Mouse (Mus musculus) lung, postnatal 0 days (tissue): Measurements from ENCODE around the gene Oas1g. TPM values are rescaled to one million over a fixed set of nuclear protein-coding genes. Genes with fewer than 3 reads are reported as not detected.

Experiments used
- ATAC-seq: fragments of 200-750 bp; cut with Nextera tagmentation; 2 replicates; pipeline ENCODE4 v1.8.0; 2017; ENCODE audit warnings: moderate library complexity
- DNase-seq: peaks from one replicate; pipeline ENCODE4 v3.0.0-alpha.2; 2016; ENCODE audit warnings: low spot score
- H3K27ac ChIP-seq: fragments of 300-500 bp; sonication (generic); 2 replicates; pipeline ENCODE4 v1.5.1; 2014; ENCODE audit warnings: antibody characterized with exemption, mild to moderate bottlenecking, low read length, mixed read lengths
- H3K27me3 ChIP-seq: fragments of 300-500 bp; sonication (generic); replicated peaks from 2 replicates; pipeline ENCODE4 v1.6.1; 2014; ENCODE audit warnings: low read length, mixed read lengths; ENCODE audit not compliant: insufficient read depth
- H3K36me3 ChIP-seq: fragments of 300-500 bp; sonication (generic); 2 replicates; pipeline ENCODE4 v1.6.1; 2014; ENCODE audit warnings: low read length, mixed read lengths; ENCODE audit not compliant: insufficient read depth
- H3K4me1 ChIP-seq: fragments of 300-500 bp; sonication (generic); 2 replicates; pipeline ENCODE4 v1.6.1; 2014; ENCODE audit warnings: antibody characterized with exemption, low read depth, low read length, mixed read lengths; ENCODE audit not compliant: insufficient read depth
- H3K4me2 ChIP-seq: fragments of 300-500 bp; sonication (generic); replicated peaks from 2 replicates; pipeline ENCODE4 v1.6.1; 2014; ENCODE audit warnings: low read depth, mild to moderate bottlenecking, low read length, moderate library complexity, mixed read lengths
- H3K4me3 ChIP-seq: fragments of 300-500 bp; sonication (generic); 2 replicates; pipeline ENCODE4 v1.5.1; 2014; ENCODE audit warnings: low read depth, low read length
- H3K9ac ChIP-seq: fragments of 300-500 bp; sonication (generic); replicated peaks from 2 replicates; pipeline ENCODE4 v1.6.1; 2014; ENCODE audit warnings: low read depth, mild to moderate bottlenecking
- H3K9me3 ChIP-seq: fragments of 300-500 bp; sonication (generic); 2 replicates; pipeline ENCODE4 v1.6.1; 2016; ENCODE audit warnings: low read length, mixed read lengths
- CTCF ChIP-seq: IDR thresholded peaks from 2 replicates; pipeline ENCODE4 v1.5.1; 2016; ENCODE audit warnings: antibody characterized with exemption, mild to moderate bottlenecking
- EP300 ChIP-seq: IDR thresholded peaks from 2 replicates; pipeline ENCODE4 v1.6.1; 2016; ENCODE audit warnings: antibody characterized with exemption, mild to moderate bottlenecking, control low read depth
- WGBS: fragments of 180-500 bp; shearing (Covaris S2); extraction: QIAGEN DNeasy Blood & Tissue Kit; methylation state at CpG from one replicate; pipeline ENCODE4 v1.1.7; 2014; 5-methylcytosine and 5-hydroxymethylcytosine counted together
- polyA plus RNA-seq: library from polyadenylated mRNA; unstranded; fragments of >200 nt; fragmentation: Nextera tagmentation; extraction: Ambion mirVana; gene quantifications from 2 replicates; pipeline ENCODE4 v1.2.1, GENCODE M21; 2015

The Oas1g gene
- polyA plus RNA-seq, 1 experiment from 2014 or later, result 1.1 TPM

DNA sequence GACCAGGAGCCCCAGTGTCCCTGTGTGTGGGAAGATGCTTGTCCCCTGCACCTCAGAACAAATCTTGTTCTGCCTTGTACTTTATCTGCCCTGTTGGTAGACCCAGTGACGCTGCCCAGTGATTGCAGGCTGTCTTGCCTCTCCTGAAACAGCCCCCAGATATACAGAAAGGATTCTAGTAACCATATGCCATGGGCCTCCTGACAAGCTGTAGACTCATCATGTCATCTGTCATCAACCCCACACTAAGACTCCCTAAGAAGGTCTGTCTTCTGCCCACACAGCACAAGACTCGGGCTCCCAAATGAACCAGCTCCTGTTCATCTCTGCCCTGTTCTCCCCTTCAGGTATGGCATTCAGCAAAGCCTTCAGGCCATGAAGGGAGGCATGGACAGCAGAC is 28.2 kb downstream of the Oas1g start:
- TF ChIP-seq EP300 (no peak), CTCF (no peak)
- ATAC-seq, result no peak
- Histone ChIP-seq H3K27ac (no peak overlapping the region), H3K9me3 (no peaks in the 10 kb centered on the region), H3K4me1 (no peaks in the 10 kb centered on the region), H3K27me3 (no peaks in the 10 kb centered on the region), H3K36me3 (no peaks in the 10 kb centered on the region), H3K4me2 (no peak overlapping the region), H3K4me3 (no peak overlapping the region), H3K9ac (no peak overlapping the region)
- no peak for DNase-seq
- WGBS, result 64% methylated on average over 2 of the region's 2 CpGs

DNA sequence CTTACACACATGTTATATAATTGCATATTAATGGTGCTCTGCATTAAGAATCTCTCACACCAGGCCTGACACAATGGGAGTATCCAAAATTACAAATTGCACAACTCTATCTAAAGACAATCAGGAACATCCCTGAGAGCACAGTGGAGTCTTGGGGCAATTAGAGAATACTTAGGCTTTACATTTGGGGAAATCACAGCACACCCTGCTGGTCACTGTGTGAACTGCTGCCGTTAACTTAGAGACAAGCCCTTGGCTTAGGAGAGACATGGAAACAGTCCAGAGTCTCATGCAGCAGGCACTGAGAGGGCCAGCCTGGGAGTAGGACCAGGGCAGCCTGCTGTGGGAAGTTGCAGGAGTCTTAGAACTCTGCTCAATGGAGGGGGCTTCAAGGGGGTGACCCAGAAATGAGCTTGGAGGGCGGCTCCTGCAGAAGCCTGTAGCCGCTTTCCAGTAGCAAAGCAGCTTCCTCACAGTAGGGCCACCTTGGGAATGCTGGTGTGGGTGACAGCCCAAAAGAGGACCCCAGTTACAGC is 37.7 kb downstream of the Oas1g start:
- DNase-seq, result peak; percentile 37
- no peak overlapping the region for H3K27ac ChIP-seq
- ATAC-seq, result no peak

DNA sequence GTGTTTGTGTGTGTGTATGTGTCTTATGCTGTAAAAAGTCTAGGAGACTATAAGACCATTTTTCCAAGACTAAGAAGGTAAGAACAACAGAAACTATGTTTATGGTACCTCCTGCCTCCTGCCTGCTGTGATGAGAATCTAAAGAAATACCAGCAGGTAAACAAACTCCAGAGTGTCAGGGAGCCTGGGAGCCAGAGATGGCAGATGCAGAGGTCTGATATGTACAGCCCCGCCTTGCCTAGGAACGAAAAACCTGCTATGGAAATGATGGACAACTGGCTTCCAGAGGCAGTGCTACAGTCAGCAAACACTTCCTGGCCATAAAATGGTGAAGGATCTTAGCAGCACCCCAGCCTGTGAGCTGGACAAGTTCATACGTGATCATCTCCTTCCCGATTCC is 40.3 kb downstream of the Oas1g start, which contains the start of gene Oas1f:
TSS of gene Oas1f (plus strand) at position 301 of the 400 bp plus-strand sequence.
- 61% methylated on average over 4 of the region's 4 CpGs for WGBS
- Histone ChIP-seq H3K4me2 (no peak within 1 kb of the TSS), H3K9me3 (no peaks in the 10 kb centered on the region), H3K27me3 (no peaks in the 10 kb centered on the region), H3K4me1 (no peaks in the 10 kb centered on the region), H3K36me3 (no peaks in the 10 kb centered on the region), H3K27ac (no peak within 1 kb of the TSS), H3K9ac (no peak within 1 kb of the TSS), H3K4me3 (no peak within 1 kb of the TSS)
- ATAC-seq (no peak), DNase-seq (no peak)
- TF ChIP-seq CTCF (no peak), EP300 (no peak)

More for the DNA sequence above, 37.7 kb downstream of the Oas1g start:
- Histone ChIP-seq H3K9ac (no peak overlapping the region), H3K4me1 (no peaks in the 10 kb centered on the region), H3K4me2 (no peak overlapping the region), H3K4me3 (no peak overlapping the region), H3K36me3 (no peaks in the 10 kb centered on the region), H3K9me3 (no peaks in the 10 kb centered on the region), H3K27me3 (no peaks in the 10 kb centered on the region)
- TF ChIP-seq CTCF, result peak; percentile 74
- TF ChIP-seq EP300, result no peak
- 62% methylated on average over 3 of the region's 3 CpGs for WGBS

- H3K9ac ChIP-seq, result no peak overlapping the region
- no peaks in the 10 kb centered on the region for H3K27me3 ChIP-seq
- no peaks in the 10 kb centered on the region for H3K36me3 ChIP-seq
- ATAC-seq (no peak), DNase-seq (peak; percentile 21)
- no peak overlapping the region for H3K4me3 ChIP-seq
- H3K4me1 ChIP-seq, result no peaks in the 10 kb centered on the region
- TF ChIP-seq EP300 (no peak), CTCF (no peak)
- WGBS, result 63% methylated on average over 3 of the region's 3 CpGs
- no peaks in the 10 kb centered on the region for H3K9me3 ChIP-seq
- H3K27ac ChIP-seq, result no peak overlapping the region
- no peak overlapping the region for H3K4me2 ChIP-seq
Observed at GRCm38 (mm10) chr5:120844713-120845112, 42.7 kb downstream of the Oas1g start.

DNA sequence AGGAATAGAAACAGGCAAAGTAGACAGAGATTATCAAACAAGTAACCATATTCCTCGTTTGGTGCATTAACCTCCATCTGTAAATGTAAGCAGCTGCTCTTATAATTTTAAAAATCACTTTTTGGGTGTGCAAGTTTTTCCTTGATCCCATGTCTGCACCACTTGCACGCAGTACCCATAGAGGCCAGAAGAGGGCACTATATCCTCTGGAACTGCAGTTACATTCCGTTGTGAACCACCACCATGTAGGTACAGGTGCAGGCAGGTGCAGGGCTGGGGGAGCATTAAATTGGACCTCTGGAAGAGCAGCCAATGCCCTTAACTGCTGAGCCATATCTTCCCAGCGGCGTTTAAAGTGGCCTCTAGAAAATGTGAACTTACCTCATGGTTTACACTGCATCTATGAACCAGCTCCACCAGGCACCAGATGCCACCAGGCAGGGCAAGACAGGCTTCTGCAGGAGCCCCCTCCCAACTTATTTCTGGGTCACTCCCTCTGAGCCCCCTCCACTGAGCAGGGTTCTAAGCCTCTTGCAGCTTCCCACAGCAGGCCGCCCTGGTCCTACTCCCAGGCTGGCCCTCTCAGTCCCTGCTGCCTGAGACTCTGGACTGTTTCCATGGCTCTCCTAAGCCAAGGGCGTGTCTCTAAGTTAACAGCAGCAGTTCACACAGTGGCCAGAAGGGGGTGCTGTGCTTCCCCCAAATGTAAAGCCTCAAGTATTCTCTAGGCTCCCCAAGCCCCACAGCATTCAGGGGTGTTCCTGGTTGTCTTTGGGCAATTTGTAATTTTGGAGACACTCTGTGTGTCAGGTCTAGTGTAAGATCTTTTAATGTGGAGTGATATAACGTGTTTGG is 50.5 kb downstream of the Oas1g start:
- Histone ChIP-seq H3K4me1 (no peaks in the 10 kb centered on the region), H3K27ac (no peak overlapping the region), H3K36me3 (no peaks in the 10 kb centered on the region), H3K4me2 (no peak overlapping the region), H3K4me3 (no peak overlapping the region), H3K9ac (no peak overlapping the region), H3K27me3 (no peaks in the 10 kb centered on the region), H3K9me3 (no peaks in the 10 kb centered on the region)
- ATAC-seq (no peak), DNase-seq (peak; percentile 48)
- 11% methylated on average over 8 of the region's 8 CpGs for WGBS
- TF ChIP-seq EP300, result no peak
- peak; percentile 74 for TF ChIP-seq CTCF

- Histone ChIP-seq H3K4me2 (no peak overlapping the region), H3K4me1 (no peaks in the 10 kb centered on the region), H3K27me3 (no peaks in the 10 kb centered on the region), H3K27ac (no peak overlapping the region), H3K4me3 (no peak overlapping the region), H3K36me3 (no peaks in the 10 kb centered on the region), H3K9me3 (no peaks in the 10 kb centered on the region), H3K9ac (no peak overlapping the region)
- TF ChIP-seq EP300 (no peak), CTCF (no peak)
- DNase-seq (no peak), ATAC-seq (no peak)
- 15% methylated on average over 17 of the region's 17 CpGs for WGBS
Observed at GRCm38 (mm10) chr5:120833335-120834280, 53.8 kb downstream of the Oas1g start.
